In genomic region chr16:33775733-33776335, GRCm38 (mm10) we compare ENCODE assay signal across 27 mouse cellular contexts. TPM values are rescaled to one million over a fixed set of nuclear protein-coding genes. Genes with fewer than 3 reads are reported as not detected.
DNase-seq lines count a peak whose midpoint lies in the region; ATAC-seq and TF ChIP-seq lines count a peak whose summit lies in the region.
"Had no signal": no experiment of that assay in that cellular context is flagged by ENCODE, and none has a peak within 500 bp of the region (broad histone marks: within the 10 kb centered on the region; RNA-seq: fewer than 3 reads in every experiment).

No protein-coding gene starts in this region.

- WGBS in small intestine, adult 2 months, result 18% methylated on average over 1 of the region's 1 CpGs

- no peaks in the 10 kb centered on the region for H3K36me3 ChIP-seq in small intestine, adult 2 months (ENCODE audit: control insufficient read depth, insufficient read depth, low read length)
- H3K36me3 ChIP-seq: hindbrain, embryonic 12.5 days; midbrain, embryonic 10.5 days; midbrain, embryonic 15.5 days had no signal

- no peak for TF ChIP-seq CTCF in small intestine, adult 2 months (IDR thresholded peaks at IDR 0.05; ENCODE audit: extremely low read depth, insufficient read length, insufficient replicate concordance, low read depth, low read length)

- H3K27me3 ChIP-seq in small intestine, adult 2 months (ENCODE audit: control insufficient read depth, insufficient read depth, low read length), result no peaks in the 10 kb centered on the region
- H3K27me3 ChIP-seq: forebrain, embryonic 13.5 days; hindbrain, embryonic 12.5 days; midbrain, embryonic 15.5 days had no signal

- H3K27ac ChIP-seq in small intestine, adult 2 months (ENCODE audit: insufficient read depth, low read depth, low read length), result peak overlapping the region; percentile 98
- H3K27ac ChIP-seq: forebrain, embryonic 13.5 days; hindbrain, embryonic 12.5 days; hindbrain, postnatal 0 days; liver, embryonic 14.5 days; midbrain, embryonic 10.5 days; midbrain, embryonic 15.5 days had no signal

- DNase-seq in adrenal gland, postnatal 25 days, result peak; percentile 37
- DNase-seq in adrenal gland, postnatal 10 days, result no peak
- peak; percentile 28 for DNase-seq in 416B (ENCODE audit: low read depth)
- DNase-seq in brain, adult 2 months (ENCODE audit: low read depth, low spot score), result peak; percentile 31
- DNase-seq in thymus, postnatal 14 days, result no peak
- DNase-seq: B cell, adult 2 months; cerebellum, adult 9-10 months; gastrocnemius, postnatal 14 days; kidney, adult 11 months; kidney, postnatal 14 days; layer of hippocampus, adult 9-11 months; liver; lung, embryonic 14.5 days; right cerebral cortex, postnatal 25 days; spleen, adult 18-20 months; thymus, postnatal 36 days had no signal

- TF ChIP-seq POLR2A in small intestine, adult 2 months (IDR thresholded peaks at IDR 0.05; ENCODE audit: low read depth, low read length), result no peak

- peaks cover 33% of the 10 kb centered on the region; the same call in 1 of the 2 replicates for H3K4me1 ChIP-seq in small intestine, adult 2 months (ENCODE audit: control insufficient read depth, insufficient read depth, insufficient read length, low read length)
- H3K4me1 ChIP-seq: hindbrain, embryonic 12.5 days; midbrain, embryonic 10.5 days; midbrain, embryonic 15.5 days had no signal

- H3K4me3 ChIP-seq in small intestine, adult 2 months (ENCODE audit: low read depth, low read length), result no peak overlapping the region
- H3K4me3 ChIP-seq: forebrain, embryonic 13.5 days; hindbrain, embryonic 12.5 days; midbrain, embryonic 10.5 days; midbrain, embryonic 15.5 days had no signal

- ATAC-seq in activated CD4-positive, CD25-positive, alpha-beta regulatory T cell, adult 4 months, result no peak
- ATAC-seq: forebrain, embryonic 13.5 days; hindbrain, postnatal 0 days; midbrain, embryonic 15.5 days had no signal

RNA-seq across cellular contexts. Expression of gene Muc13, which starts 18.0 kb away (rescaled TPM):
- total RNA-seq in adrenal gland, postnatal 25 days (2021), result not detected in 2 replicates
- total RNA-seq in adrenal gland, postnatal 10 days (2021), result under 1 TPM; 0.09 to 0.18 TPM
- 2,067 and 2,412 TPM in 2 replicates for polyA plus RNA-seq in small intestine, adult 2 months (2012; rRNA removed)
- 1 to 10 TPM in 1 of 2 experiments, under 1 TPM in 1; 0.41 to 1.3 TPM for polyA plus RNA-seq in activated CD4-positive, CD25-positive, alpha-beta regulatory T cell, adult 4 months (2017; shearing (Covaris generic))
- total RNA-seq: gastrocnemius, postnatal 14 days; hindbrain, postnatal 0 days; left cerebral cortex, postnatal 14 days had no signal
- polyA plus RNA-seq: embryonic facial prominence, embryonic 14.5 days; forebrain, embryonic 13.5 days; heart, embryonic 14.5 days; lung, embryonic 14.5 days had no signal

RNA-seq across cellular contexts. Expression of gene Itgb5, which starts 53.6 kb away (rescaled TPM):
- 159 and 212 TPM in 2 replicates for total RNA-seq in adrenal gland, postnatal 25 days (2021)
- 100 to 1,000 TPM; 106 to 114 TPM for total RNA-seq in adrenal gland, postnatal 10 days (2021)
- 36.3 and 80.3 TPM in 2 replicates for polyA plus RNA-seq in small intestine, adult 2 months (2012; rRNA removed)
- 1 to 10 TPM in 1 of 2 experiments, under 1 TPM in 1; 0.85 to 1.6 TPM for polyA plus RNA-seq in activated CD4-positive, CD25-positive, alpha-beta regulatory T cell, adult 4 months (2017; shearing (Covaris generic))

Comparison
In these comparisons a context has a peak if more than half of its experiments do, and no peak if none do; other contexts are left out.
1. DNase-seq: peak in adrenal gland, postnatal 25 days (single experiment), 416B (single experiment) and brain, adult 2 months (single experiment); none in adrenal gland, postnatal 10 days (single experiment) and thymus, postnatal 14 days (single experiment).